Mouse (Mus musculus) E14TG2a.4 (cell line): Measurements from ENCODE around the gene Slc35b1.

Source experiments
- H3K27me3 ChIP-seq: 2 replicates; pipeline ENCODE4 v1.6.1; 2014; ENCODE audit warnings: low read length, control low read depth; ENCODE audit not compliant: insufficient read depth
- H3K36me3 ChIP-seq: 2 replicates; pipeline ENCODE4 v1.6.1; 2014; ENCODE audit warnings: low read length, control low read depth; ENCODE audit not compliant: insufficient read depth
- H3K4me1 ChIP-seq: replicated peaks from 2 replicates; pipeline ENCODE4 v1.6.1; 2014; ENCODE audit warnings: low read depth, low read length, control low read depth
- H3K4me3 ChIP-seq: replicated peaks from 2 replicates; pipeline ENCODE4 v1.5.1; 2014; ENCODE audit warnings: mild to moderate bottlenecking, low read length
- H3K9me3 ChIP-seq: 2 replicates; pipeline ENCODE4 v1.6.1; 2014; ENCODE audit warnings: low read length, control low read depth
- CTCF ChIP-seq: conservative IDR thresholded peaks from 2 replicates; pipeline ENCODE4 v1.5.1; 2014; ENCODE audit warnings: low read length
- NANOG ChIP-seq: IDR thresholded peaks from 2 replicates; pipeline ENCODE4 v1.6.1; 2014; ENCODE audit warnings: borderline replicate concordance, low read length, mixed read lengths
- POU5F1 ChIP-seq: IDR thresholded peaks from 2 replicates; pipeline ENCODE4 v1.6.1; 2014; ENCODE audit warnings: low read length, borderline replicate concordance

Gene Slc35b1

GRCm38 (mm10) chr11:95384319-95384972, at the start of gene Slc35b1:
Slc35b1 (plus strand) TSS chr11:95384692.
- Histone ChIP-seq H3K27me3 (no peaks in the 10 kb centered on the region), H3K4me1 (peaks cover 54% of the 10 kb centered on the region), H3K36me3 (peaks cover 65% of the 10 kb centered on the region), H3K4me3 (peak within 1 kb of the TSS; percentile 98), H3K9me3 (no peaks in the 10 kb centered on the region)
- TF ChIP-seq POU5F1 (no peak), NANOG (no peak), CTCF (peak; percentile 65)

DNA sequence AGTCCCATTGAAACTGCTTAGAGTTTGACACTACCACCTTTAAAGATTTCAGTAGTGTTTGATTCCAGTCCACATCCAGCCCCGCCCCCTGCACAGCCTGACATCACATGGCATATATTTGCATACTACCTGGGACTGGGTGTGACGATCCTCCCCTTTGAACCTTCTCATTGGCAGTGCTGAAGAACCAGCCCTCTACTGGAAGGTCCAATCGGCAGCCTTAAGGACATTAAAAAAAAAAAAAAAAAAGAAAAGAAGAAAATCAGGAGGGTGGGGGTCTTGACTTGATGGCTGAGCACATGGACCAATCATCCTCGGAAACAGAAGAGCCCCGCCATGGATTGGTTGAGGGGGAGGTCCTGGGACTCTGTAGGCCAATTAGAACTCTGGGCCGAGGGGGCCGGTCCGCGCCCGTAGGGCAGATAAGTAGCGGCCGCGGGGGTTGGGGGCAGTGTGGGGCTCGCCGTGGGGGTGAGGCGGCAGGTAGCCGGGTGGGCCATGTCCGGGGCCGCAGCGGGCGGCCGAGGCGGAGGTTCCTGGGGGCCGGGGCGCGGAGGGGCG, 47.8 kb upstream of the Slc35b1 start, which contains the start of gene Fam117a:
Gene Fam117a (plus strand): TSS at position 451 of the 561 bp plus-strand sequence.
- Histone ChIP-seq H3K36me3 (peaks cover 34% of the 10 kb centered on the region), H3K4me3 (peak within 1 kb of the TSS; percentile 97), H3K9me3 (no peaks in the 10 kb centered on the region), H3K4me1 (peaks cover 55% of the 10 kb centered on the region), H3K27me3 (no peaks in the 10 kb centered on the region)
- TF ChIP-seq CTCF (no peak), NANOG (no peak), POU5F1 (no peak)

DNA sequence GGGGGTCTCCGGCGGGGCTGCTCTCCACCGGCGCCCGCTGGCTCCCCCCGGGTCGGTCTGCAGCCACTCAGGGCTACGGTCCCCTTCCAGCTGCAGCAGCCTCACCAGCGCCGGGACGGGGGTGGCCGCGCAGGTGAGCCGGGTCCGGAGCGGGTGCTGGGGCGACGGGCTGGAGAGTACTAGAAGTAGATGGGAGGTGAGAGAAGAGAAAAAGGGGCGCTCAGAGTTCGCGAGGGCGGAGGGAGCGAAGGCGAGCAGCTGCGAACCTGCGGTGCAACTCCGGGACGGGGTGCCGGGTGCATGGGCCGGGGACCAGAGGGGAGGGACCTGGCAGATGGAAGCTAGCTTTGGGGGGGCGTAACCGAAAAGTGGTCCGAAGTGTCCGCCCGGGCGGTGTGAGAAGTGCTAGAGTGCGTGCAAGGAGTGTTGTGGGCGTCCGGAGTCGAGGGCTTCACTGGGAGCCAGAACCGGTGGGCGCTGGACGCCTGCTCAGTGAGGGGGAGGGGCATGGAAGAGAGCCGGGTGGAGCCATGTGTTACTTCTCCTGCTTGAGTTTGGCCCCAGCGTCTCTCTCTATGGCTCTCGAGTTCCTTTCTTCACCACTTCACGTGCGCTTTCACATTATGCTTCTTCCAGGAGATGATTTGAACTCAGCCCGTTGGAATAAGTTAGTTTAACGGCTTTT, 47.2 kb upstream of the Slc35b1 start:
- Histone ChIP-seq H3K4me1 (peaks cover 54% of the 10 kb centered on the region), H3K27me3 (no peaks in the 10 kb centered on the region), H3K9me3 (no peaks in the 10 kb centered on the region), H3K36me3 (peaks cover 41% of the 10 kb centered on the region), H3K4me3 (peak overlapping the region; percentile 97)
- no peak for TF ChIP-seq NANOG

- peak overlapping the region; percentile 97 for H3K4me3 ChIP-seq
- TF ChIP-seq NANOG (no peak), CTCF (no peak), POU5F1 (no peak)
- no peaks in the 10 kb centered on the region for H3K27me3 ChIP-seq
- H3K9me3 ChIP-seq, result no peaks in the 10 kb centered on the region
- peaks cover 47% of the 10 kb centered on the region for H3K36me3 ChIP-seq
- peaks cover 56% of the 10 kb centered on the region for H3K4me1 ChIP-seq
Observed at GRCm38 (mm10) chr11:95337846-95338342, 46.6 kb upstream of the Slc35b1 start.

GRCm38 (mm10) chr11:95339471-95340021, 44.9 kb upstream of the Slc35b1 start:
- TF ChIP-seq NANOG, result no peak
- TF ChIP-seq CTCF, result no peak
- no peak for TF ChIP-seq POU5F1
- H3K36me3 ChIP-seq, result peaks cover 61% of the 10 kb centered on the region
- H3K4me1 ChIP-seq, result peaks cover 64% of the 10 kb centered on the region
- H3K27me3 ChIP-seq, result no peaks in the 10 kb centered on the region
- H3K4me3 ChIP-seq, result no peak overlapping the region
- H3K9me3 ChIP-seq, result no peaks in the 10 kb centered on the region

DNA sequence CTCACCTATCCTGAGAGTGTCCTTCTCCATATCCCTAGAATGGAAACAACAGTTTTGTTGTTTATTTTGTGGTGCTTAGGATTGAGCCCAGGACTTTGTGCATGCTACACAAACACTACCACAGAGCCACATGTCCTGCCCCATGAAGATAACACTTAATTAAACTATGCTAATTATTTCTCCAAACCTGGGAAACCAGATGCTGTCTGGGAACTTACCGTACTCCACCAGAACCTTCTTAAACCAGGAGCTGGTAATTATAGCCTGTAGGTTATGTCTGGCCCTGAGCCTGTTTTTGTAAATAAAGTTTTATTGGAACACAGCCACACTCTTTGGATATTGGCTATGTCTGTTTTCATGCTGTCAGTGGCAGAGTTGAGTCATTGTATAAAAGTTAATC, 44.2 kb upstream of the Slc35b1 start:
- H3K36me3 ChIP-seq, result peaks cover 67% of the 10 kb centered on the region
- no peak overlapping the region for H3K4me3 ChIP-seq
- peaks cover 71% of the 10 kb centered on the region for H3K4me1 ChIP-seq
- TF ChIP-seq NANOG, result no peak
- H3K27me3 ChIP-seq, result no peaks in the 10 kb centered on the region
- no peaks in the 10 kb centered on the region for H3K9me3 ChIP-seq

- Histone ChIP-seq H3K4me3 (no peak overlapping the region), H3K4me1 (peaks cover 75% of the 10 kb centered on the region), H3K9me3 (no peaks in the 10 kb centered on the region), H3K27me3 (no peaks in the 10 kb centered on the region), H3K36me3 (peaks cover 71% of the 10 kb centered on the region)
- TF ChIP-seq NANOG, result no peak
Observed at GRCm38 (mm10) chr11:95340664-95341063, 43.8 kb upstream of the Slc35b1 start.

GRCm38 (mm10) chr11:95343180-95343579, 41.3 kb upstream of the Slc35b1 start:
- Histone ChIP-seq H3K9me3 (no peaks in the 10 kb centered on the region), H3K4me3 (no peak overlapping the region), H3K4me1 (peaks cover 63% of the 10 kb centered on the region), H3K27me3 (no peaks in the 10 kb centered on the region), H3K36me3 (peaks cover 94% of the 10 kb centered on the region)
- TF ChIP-seq NANOG (no peak), CTCF (no peak), POU5F1 (no peak)

DNA sequence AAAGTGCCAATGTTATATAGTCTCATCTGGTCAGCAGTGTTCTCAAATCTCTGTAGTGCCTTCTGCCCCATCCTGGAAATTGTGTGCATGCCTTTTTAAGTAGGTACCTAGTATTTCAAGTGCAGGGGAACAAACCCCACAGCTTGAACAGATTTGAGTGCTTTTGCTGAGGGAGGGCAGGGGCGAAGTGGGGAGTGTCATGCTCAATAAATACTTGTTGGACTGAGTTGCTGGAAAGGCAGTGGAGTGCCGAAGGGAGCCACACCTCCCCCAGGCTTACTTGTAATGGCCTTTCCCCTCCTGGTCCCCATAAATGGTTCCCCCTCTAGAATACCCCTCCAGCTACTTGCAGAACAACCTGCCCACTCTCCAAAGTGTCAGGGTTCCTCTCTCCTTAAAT, 40.3 kb upstream of the Slc35b1 start:
- Histone ChIP-seq H3K27me3 (no peaks in the 10 kb centered on the region), H3K4me1 (peaks cover 53% of the 10 kb centered on the region), H3K9me3 (no peaks in the 10 kb centered on the region), H3K4me3 (no peak overlapping the region), H3K36me3 (peaks cover 94% of the 10 kb centered on the region)
- no peak for TF ChIP-seq CTCF
- no peak for TF ChIP-seq NANOG
- TF ChIP-seq POU5F1, result no peak
